Mouse (Mus musculus): Measurements from ENCODE around the gene Tmem42.

DNA sequence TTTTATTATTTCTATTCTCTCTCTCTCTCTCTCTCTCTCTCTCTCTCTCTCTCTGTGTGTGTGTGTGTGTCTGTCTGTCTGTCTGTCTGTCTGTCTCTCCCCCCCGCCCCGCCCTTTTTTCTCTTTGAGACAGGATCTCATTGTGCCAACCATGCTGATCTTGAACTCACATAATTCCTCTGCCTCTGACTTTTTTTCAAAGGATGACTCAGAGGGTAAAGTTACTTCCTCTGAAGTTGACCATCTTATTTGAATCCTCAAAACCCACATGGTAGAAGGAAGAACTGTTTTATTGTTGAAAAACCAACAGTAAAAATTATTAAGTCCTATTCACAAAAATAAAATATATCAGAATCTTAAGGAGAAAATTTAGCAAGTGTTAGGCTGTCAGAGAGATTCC is 16.4 kb upstream of the Tmem42 start:
- TF ChIP-seq CTCF (IDR thresholded peaks at IDR 0.05; ENCODE audit: borderline replicate concordance, insufficient read depth, low read depth, low read length) (no peak), POLR2A (IDR thresholded peaks at IDR 0.05; ENCODE audit: borderline replicate concordance, insufficient read depth, low read length) (no peak)

Measured in cerebellum, adult 2 months (tissue).